Mouse (Mus musculus) frontal cortex, postnatal 36 days (tissue): ENCODE data around the gene Fut2.

Experiments used
- DNase-seq, 2 experiments: peaks; one replicate each; pipeline ENCODE4 v3.0.0; 2022; ENCODE audit warnings: low spot score in 2 of 2

The Fut2 gene

DNA sequence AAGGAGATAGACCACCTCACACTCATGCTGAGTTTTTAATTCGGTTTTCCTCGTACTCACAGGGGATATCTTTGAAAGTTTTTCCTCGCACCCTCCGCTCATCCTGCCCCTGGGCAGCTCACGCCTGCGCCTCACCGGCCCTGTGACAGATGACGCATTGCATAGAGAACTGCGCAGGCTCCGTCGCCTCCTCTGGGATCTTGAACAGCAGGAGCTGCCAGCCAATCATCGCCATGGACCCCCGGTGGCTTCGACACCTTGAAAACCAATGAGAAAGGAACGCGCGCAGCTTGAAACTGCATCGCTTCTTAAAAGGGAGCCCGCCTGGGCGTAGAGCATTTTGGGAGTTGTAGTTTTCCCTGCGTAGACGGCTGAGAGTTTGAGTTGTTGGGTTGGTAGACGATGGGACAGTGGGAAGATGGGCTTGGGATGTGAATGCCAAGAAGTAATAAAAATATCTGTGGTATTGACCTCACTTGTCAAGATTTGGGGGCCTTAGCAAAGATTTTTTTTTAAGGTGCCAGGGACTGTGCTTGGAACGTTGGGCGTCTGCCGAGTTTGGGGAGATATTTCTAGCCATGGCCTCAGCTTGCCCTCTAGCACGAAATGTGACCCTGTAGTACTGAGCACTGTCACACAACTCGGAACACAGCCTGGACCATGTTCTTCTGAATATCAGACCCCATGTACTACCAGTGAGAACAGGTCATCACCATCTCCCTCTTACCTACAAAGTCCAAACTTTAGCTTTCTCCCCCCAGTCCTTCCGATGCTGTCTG lies 27.4 kb downstream of the Fut2 start:
- DNase-seq, result peak; percentile 92 to 98

DNA sequence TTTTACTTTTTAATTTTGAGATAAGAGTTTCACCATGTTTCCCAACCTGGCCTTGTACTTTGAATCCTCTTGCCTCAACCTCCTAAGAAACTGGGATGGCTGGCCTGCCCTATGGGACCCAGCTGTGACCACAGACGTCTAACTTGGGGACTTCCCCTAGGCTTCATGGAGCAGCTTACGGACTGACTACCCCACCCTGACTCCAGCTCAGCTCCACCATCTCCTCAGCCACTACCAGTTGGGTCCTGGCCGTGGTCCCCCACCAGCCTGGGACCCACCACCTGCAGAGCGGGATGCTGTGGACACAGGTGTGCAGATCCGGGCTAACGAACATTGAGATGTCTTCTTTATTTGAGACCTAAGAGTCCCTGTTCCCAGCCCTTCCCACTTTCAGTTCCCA lies 28.5 kb downstream of the Fut2 start:
- DNase-seq, result no peak

DNA sequence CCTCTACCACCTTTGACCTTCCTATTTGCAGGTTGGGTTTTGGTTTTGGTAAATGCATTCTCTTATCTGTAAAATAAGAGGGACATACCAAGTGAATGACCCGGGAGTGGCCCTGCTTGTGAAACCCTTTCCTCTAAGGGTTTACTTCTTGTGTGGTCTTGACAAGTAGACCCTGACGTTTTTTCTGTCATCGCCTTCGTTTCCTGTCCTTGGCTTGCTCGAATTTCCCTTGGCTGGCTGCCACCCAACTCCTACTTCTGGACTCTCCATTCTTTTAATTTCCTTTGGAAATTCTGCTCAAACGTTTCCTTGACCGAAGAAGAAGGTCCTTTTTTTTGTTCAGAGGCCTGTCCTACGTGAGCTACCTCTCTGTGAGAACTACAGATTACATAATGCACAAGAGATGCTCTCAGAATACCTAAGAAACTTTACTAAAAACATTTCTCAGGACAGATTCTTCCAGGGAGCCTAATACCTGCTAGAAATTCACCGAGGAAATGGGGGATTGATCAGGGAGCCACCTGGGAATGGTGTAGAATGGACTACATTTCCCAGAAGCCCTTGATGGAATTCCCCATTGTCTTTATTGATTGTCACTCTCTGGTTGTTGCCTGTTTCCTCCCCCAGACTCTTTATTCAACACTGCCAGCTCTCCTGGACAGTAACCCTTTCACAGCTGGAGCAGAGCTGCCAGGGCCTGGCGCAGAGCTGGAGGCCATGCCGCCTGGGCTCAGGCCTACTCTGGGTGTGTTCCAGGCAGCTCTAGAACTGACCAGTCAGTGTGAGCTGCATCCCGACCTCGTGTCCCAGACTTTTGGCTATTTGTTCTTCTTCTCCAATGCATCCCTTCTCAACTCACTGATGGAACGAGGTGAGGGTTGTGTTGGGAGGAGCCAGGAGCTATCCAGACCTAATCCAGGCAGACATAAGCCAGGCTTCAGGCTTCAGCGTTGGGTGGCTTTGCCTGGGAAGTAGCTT lies 30.2 kb downstream of the Fut2 start:
- DNase-seq, result no peak

DNA sequence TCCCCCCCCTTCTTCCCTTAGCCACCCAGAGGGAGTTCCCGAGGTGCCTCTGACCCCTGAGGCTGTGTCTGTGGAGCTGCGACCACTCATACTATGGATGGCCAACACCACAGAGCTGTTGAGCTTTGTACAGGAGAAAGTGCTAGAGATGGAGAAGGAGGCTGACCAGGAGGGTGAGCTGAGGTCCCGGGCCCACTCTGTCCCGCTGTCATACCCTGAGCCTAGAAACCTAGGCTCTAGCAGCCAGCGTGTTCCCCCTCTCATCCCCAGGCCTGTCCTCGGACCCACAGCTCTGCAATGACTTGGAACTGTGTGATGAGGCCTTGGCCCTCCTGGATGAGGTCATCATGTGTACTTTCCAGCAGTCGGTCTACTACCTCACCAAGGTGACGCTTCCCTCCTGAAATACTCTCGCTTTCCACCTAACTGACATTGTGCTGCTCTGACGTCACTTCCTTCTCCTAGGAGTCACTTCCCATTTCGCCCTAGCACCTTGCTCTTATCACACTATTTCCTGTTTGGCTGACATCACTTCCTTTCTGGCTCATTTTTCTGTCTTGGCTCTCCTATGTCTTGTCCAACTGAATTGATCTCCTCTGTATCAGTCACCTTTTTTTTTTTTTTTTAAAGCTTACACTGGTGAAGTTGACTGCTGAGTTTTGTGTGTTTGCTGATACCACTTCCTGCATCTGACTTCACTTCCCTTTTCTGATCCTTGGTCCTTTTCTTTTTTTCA lies 31.1 kb downstream of the Fut2 start:
- no peak for DNase-seq

DNA sequence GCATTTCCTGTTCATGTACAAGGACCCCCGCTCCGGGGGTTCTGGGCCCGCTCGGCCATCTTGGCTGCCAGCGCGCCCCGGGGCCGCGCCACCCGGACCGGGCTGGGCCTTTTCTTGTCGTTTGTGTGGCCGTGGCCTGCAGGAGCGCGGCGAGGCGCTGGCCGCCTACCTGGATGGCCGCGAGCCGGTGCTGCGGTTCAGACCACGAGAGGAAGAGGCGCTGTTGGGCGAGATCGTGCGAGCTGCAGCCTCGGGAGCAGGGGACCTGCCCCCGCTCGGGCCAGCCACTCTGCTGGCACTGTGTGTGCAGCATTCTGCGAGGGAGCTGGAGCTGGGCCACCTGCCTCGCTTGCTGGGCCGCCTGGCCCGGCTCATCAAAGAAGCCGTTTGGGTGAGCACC lies 33.7 kb downstream of the Fut2 start:
- peak; percentile 37 to 40 for DNase-seq

DNA sequence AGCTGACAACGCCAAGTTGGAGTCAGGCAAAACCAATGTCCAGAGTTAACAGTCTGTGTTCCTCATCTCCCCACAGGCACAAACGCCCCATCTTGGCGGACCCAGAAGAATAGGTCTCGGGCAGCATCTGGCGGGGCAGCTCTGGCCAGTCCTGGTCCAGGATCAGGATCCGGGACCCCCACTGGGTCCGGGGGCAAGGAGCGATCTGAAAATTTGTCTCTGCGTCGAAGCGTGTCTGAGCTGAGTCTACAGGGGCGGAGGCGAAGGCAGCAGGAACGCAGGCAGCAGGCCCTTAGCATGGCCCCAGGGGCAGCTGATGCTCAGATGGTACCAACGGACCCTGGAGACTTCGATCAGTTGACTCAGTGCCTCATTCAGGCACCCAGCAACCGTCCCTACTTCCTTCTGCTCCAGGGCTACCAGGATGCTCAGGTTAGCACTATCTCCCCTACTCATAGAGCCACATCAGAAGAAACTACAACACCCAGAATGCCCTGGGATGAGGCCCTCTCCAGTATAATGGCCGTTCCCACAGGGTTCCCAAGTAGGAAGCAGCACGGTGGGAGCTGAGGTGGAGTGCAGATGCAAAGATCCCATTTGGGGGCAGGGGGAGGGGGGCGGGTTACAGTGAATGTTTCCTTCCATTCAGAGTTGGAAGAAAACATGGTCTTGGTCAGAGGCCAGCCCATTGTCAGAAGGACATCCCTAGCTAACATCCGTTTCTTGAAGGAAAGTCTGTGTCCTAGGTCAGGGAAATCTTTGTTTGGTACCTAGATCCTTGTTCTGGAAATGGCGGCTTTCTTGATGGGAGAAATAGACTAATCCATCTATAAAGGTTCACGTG lies 35.9 kb downstream of the Fut2 start:
- no peak for DNase-seq

DNA sequence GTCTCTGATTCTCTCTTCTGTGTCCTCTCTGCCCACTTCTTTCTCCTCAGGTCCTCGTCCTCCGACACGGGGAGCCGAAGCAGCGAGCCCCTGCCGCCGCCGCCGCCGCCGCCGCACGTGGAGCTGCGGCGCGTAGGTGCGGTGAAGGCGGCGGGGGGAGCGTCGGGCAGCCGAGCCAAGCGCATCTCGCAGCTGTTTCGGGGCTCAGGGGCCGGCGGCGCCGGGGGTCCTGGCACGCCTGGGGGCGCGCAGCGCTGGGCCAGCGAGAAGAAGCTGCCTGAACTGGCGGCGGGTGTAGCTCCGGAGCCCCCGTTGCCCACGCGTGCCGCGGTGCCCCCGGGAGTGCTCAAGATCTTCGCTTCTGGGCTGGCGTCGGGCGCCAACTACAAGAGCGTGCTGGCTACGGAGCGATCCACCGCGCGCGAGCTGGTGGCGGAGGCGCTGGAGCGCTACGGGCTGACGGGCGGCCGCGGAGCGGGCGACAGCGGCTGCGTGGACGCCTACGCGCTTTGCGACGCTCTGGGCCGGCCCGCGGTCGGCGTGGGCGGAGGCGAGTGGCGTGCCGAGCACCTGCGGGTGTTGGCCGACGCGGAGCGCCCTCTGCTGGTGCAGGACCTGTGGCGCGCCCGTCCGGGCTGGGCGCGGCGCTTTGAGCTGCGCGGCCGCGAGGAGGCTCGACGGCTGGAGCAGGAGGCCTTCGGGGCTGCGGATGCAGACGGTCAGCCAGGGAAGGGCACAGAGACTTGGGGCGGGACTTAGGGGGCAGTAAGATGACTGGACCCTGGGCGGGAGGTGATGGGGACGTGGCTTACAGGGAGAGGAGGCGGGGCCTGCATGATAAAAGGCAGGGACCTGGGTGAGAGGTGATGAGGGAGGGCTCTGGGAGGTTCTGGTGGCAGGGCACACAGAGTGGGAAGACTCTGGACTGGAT lies 37.6 kb downstream of the Fut2 start:
- peak; percentile 76 to 80 for DNase-seq

DNA sequence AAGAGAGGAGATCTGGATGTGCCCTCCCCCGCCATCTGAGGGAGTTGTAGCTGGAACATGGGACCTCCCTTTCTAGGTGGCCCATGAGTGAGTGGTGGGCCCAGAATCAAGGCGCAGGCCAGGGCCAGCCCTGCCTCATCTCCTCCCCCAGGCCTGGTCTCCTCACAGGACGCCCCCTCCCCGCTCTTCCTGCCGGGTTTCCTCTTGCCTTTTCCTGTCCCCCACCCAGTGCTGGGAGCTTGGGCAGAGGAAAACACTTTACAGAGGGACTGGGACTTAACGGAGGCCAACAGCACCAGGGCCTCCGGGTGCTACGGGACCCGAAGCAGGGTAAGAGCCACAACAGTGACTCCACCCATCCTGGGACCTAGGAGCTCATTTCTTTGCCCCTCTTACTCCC lies 38.9 kb downstream of the Fut2 start, which contains the start of gene Rasip1:
Gene Rasip1 (plus strand): TSS at position 228 of the 400 bp plus-strand sequence.
- DNase-seq, result no peak

DNA sequence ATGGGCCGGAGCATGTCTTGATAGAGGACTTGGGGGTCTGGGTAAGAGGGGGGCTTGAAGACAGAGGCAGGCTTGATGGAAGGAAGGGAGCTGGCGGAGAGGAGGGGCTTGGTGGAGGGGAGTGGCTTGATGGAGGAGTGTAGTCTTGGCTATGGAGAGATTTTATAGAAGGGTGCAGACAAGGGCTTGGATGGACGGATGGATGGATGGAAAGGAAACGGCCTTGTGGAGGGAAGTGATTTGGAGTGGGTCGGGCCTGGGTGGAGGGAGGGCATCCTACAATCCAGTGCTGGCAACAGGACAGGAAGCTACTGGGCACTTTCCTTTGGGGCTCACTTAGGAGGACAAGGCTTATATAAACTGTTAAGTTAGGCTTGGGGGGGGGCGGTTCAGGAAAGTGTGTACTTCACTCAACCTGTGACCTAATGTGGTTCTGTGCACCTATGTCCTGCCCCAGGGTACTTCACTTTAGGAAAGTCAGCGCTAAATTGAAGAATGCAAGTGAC lies 39.6 kb downstream of the Fut2 start:
- DNase-seq, result no peak

DNA sequence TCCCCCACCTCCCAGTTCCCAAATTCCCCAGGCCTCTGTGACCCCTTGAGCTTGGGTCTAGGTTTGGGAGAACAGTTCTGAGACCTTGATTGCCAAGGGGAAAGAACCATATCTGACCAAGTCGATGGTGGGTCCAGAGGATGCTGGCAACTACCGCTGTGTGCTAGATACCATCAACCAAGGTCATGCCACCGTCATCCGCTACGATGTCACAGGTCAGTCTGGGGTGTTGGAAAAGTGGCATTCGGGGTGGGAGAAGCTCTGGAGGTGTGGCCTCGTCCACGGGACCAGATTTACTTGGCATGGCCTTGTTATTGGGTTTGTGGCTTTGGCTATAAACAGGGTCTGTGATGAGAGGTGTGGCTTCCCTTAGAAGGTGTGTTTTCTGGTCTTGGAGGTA lies 40.7 kb downstream of the Fut2 start:
- DNase-seq, result no peak

DNA sequence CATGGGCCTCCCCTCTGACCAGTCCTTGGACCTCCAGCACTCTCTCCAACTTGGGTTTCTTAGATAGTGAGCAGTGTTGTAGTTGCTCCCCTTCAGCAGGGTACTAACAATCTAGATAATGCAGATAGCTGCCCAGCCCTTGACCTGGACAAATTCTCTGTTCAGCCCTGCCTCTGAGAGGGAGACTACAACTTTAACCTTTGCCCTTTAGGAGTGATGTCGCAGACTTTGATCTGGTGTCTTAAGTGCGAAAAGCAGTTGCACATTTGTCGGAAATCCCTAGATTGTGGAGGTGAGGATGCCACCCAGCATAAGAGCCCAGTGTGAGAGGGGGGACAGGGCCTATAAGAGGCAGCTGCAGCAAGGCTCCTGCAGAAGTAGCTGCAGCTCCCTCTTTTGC lies 41.5 kb downstream of the Fut2 start:
- no peak for DNase-seq

DNA sequence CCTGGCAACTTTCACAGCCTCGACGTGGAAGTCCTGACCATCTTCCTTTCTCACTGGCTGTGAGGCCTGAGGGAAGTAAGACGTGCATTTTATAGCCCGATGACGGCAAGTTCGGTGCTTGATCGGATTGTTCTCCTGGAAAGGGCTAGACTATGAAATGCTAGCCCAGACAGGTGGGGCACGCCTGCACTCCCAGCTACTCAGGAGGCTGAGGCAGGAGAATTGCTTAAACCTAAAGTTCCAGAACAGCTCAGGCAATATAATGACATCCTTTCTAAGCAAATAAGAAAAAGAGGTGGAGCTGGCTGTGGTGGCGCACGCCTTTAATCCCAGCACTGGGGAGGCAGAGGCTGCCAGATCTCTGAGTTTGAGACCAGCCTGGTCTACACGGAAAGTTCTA lies 42.7 kb downstream of the Fut2 start:
- DNase-seq, result no peak

DNA sequence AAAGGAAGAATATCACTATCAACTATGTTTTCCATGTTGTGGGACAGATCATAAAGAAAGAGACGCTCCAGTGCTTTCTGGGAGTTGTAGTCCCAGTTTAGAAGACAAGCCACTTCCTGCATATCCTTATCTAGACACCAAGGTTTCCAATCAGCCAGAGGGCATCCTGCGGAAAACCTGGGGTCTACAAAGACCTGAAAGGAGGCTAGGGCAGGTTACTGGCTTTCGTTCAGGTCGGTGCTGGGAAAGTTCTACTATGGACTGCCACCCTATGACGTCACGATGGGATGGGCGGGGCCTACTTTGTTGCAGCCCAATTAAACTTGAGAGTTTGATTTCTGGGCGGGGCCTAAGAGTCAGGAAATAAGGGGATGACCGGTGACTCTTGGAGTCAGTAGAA lies 44.8 kb downstream of the Fut2 start, which contains the start of gene Izumo1:
Gene Izumo1 (plus strand): TSS at position 369 of the 400 bp plus-strand sequence.
- DNase-seq, result no peak

DNA sequence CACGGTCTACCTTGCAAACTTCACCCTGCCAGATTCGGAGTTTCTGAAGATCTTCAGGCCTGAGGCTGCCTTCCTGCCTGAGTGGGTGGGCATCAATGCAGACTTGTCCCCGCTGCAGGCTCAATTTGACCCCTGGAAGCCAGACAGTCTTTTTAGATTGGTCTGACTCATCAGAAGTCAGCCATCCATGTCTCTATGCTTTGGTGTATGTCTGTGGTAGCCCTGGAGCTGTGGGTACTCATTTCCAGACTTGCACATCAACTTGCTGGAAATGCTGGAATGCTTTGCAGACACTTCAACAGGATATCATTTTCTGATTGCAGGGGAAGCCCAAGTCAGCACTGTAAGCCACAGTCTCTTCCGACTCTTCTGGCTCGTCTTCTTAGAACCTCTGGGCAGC lies 46.6 kb downstream of the Fut2 start:
- DNase-seq, result no peak

DNA sequence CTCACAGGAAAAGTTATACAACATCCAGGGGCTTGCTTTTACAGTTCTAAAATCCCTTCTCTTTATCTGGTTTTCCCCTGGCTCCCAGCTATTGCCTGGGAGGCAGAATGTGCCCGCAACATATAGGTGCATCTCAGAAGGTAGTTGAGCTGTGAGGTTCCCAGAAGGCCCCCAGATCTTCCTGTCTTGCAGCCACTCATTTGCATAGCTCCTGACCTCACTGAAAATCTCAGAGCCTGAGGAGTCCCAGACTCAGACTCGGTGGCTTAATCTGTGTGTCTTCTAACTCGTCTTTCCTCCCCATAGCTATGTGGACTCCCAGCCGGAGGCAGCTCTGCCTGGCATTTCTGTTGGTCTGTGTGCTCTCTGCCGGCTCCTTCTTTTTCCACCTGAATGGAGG lies 47.9 kb downstream of the Fut2 start:
- no peak for DNase-seq

DNA sequence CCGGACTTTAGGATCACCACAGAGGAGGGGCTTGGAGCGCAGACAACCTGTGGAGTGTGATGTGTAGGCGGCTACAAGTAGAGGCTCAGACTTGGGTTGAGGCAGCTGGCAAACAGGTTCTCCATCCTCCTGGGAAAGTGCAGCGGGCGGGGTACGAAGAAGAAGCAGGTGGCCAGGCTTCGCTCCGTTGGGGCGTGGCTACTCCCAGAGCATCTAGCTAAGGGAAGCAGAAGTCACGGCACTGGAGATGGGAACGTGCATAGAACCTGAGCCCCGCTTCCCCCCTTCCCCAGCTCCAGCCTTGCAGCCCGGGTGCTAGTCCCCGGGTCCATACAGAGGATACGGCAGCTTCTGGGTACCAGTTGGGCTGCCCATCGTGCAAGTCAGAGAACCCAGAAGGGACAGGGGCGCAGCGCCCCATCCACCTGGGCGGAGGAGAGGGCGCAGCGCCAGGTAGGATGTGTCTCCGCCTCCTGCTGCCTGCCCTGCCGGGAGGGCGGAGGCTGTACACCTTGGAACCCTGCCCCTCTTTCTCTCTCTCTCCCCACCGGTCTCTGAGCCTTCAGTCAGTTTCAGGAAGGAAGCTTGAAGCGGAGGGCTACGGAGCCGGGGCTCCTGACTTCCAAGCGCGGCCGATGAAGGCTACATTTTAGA lies 49.0 kb downstream of the Fut2 start, which contains the start of gene Fut1:
Gene Fut1 (plus strand): TSS at position 248 of the 654 bp plus-strand sequence.
- no peak for DNase-seq

DNA sequence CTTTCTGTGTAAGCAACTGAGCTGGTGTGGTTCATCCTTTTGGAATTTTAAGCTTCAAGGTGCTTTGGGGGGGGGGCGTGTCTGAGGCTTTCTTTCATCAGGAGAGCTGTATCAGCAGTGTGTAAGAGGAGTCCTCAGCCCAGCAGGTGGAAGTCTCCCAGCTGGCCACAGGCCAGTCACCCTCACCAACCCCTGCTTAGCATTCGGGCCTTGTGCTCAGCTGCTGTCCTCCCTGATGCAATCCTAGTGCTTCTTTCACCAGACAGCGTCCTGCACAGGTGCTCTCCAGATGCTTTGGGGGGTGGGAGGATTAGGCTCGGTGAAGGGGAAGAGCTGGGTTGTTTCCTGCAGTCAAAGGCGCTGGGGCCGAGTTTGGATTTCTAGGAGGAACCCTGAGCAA lies 49.9 kb downstream of the Fut2 start:
- DNase-seq, result no peak

DNA sequence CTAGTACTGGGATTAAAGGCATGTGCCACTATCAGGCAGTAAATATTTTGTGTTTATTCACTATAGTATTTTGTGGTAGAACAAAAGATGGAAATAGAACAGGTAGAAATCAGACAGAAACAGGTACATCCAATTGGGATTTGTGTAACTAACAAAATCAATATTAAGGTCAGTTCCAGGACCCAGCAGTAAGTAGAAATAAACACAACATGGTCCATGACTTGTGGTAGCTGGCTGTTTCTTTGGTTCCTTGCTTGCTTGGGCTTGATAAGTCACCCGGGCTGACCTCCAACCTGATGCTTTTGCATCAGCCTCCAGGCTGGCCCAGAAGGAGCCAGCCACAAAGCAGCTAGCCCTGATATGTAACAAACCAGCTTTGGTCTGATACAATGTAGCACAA lies 56.7 kb downstream of the Fut2 start:
- no peak for DNase-seq

DNA sequence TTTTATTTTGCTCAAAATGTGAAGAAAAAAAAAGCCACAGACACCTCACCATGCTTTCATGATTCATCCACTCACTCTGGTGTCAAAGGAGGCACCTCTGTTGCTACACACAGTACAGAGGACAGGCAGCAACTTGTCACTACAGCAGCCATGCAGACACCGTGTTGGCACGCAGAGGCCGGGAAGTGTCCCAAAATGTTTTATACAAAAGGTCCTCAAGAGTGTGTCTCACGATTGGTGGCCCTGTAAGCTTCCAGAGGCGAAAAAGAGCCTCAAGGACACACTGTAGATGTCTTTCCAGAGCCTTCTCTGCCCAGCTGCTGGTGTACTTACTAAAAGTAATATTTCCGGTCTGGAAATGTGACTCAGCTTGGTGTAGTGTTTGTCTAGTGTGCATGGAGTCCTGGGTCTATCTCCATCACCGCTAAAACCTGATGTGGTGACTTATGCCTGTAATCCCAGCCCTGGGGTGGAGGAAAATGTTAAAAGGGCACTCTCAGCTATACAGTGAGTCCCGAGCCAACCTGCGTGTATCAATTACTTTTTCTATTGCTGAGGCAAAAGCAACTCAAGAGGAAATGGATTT lies 60.4 kb downstream of the Fut2 start:
- DNase-seq, result no peak
